Mouse (Mus musculus): ENCODE results near the gene Dlgap4. TPM values are rescaled to one million over a fixed set of nuclear protein-coding genes. Genes with fewer than 3 reads are reported as not detected.
A peak's percentile ranks its signal among the peaks of the same experiment; 100 is the strongest.

The Dlgap4 gene
- polyA plus RNA-seq, 1 experiment from 2014 or later = 119 TPM

GRCm38 (mm10) chr2:156582887-156583286 is 30.6 kb upstream of the Dlgap4 start:
- ATAC-seq (replicated peaks; ENCODE audit: insufficient number of reproducible peaks, low FRiP score, low TSS enrichment, low read depth) (no peak), DNase-seq (ENCODE audit: low spot score) (no peak)
- no peak overlapping the region for H3K4me3 ChIP-seq (ENCODE audit: low read depth, low read length)
- no peak overlapping the region for H3K4me2 ChIP-seq (ENCODE audit: low read depth, low read length)
- H3K9ac ChIP-seq (replicated peaks; ENCODE audit: low read length) = no peak overlapping the region
- H3K9me3 ChIP-seq (replicated peaks; ENCODE audit: control insufficient read depth, low read length) = no peaks in the 10 kb centered on the region
- no peaks in the 10 kb centered on the region for H3K36me3 ChIP-seq (replicated peaks; ENCODE audit: control insufficient read depth, insufficient read depth, low read depth, low read length)
- no peaks in the 10 kb centered on the region for H3K27me3 ChIP-seq (ENCODE audit: control insufficient read depth, insufficient read depth, low read length)
- no peak overlapping the region for H3K27ac ChIP-seq (replicated peaks; ENCODE audit: low read depth, low read length)
- H3K4me1 ChIP-seq (ENCODE audit: control insufficient read depth, insufficient read depth, low read length) = no peaks in the 10 kb centered on the region
- 88% methylated on average over 10 of the region's 10 CpGs for WGBS

GRCm38 (mm10) chr2:156584154-156584796 is 29.2 kb upstream of the Dlgap4 start:
- ATAC-seq (replicated peaks; ENCODE audit: insufficient number of reproducible peaks, low FRiP score, low TSS enrichment, low read depth) = no peak
- H3K4me1 ChIP-seq (ENCODE audit: control insufficient read depth, insufficient read depth, low read length) = no peaks in the 10 kb centered on the region
- WGBS = 64% methylated on average over 11 of the region's 11 CpGs

GRCm38 (mm10) chr2:156584797-156585471 is 28.6 kb upstream of the Dlgap4 start:
- WGBS = 46% methylated on average over 14 of the region's 14 CpGs
- H3K4me3 ChIP-seq (ENCODE audit: low read depth, low read length) = no peak overlapping the region
- H3K27me3 ChIP-seq (ENCODE audit: control insufficient read depth, insufficient read depth, low read length) = no peaks in the 10 kb centered on the region
- DNase-seq (ENCODE audit: low spot score) (no peak), ATAC-seq (replicated peaks; ENCODE audit: insufficient number of reproducible peaks, low FRiP score, low TSS enrichment, low read depth) (no peak)
- no peak overlapping the region for H3K9ac ChIP-seq (replicated peaks; ENCODE audit: low read length)
- H3K27ac ChIP-seq (replicated peaks; ENCODE audit: low read depth, low read length) = no peak overlapping the region
- H3K9me3 ChIP-seq (replicated peaks; ENCODE audit: control insufficient read depth, low read length) = no peaks in the 10 kb centered on the region
- no peak overlapping the region for H3K4me2 ChIP-seq (ENCODE audit: low read depth, low read length)
- no peaks in the 10 kb centered on the region for H3K4me1 ChIP-seq (ENCODE audit: control insufficient read depth, insufficient read depth, low read length)
- no peaks in the 10 kb centered on the region for H3K36me3 ChIP-seq (replicated peaks; ENCODE audit: control insufficient read depth, insufficient read depth, low read depth, low read length)

More at GRCm38 (mm10) chr2:156584154-156584796, 29.2 kb upstream of the Dlgap4 start:
- H3K4me3 ChIP-seq (ENCODE audit: low read depth, low read length) = no peak overlapping the region
- H3K27me3 ChIP-seq (ENCODE audit: control insufficient read depth, insufficient read depth, low read length) = no peaks in the 10 kb centered on the region
- no peaks in the 10 kb centered on the region for H3K9me3 ChIP-seq (replicated peaks; ENCODE audit: control insufficient read depth, low read length)
- no peak overlapping the region for H3K9ac ChIP-seq (replicated peaks; ENCODE audit: low read length)
- no peak overlapping the region for H3K27ac ChIP-seq (replicated peaks; ENCODE audit: low read depth, low read length)
- H3K36me3 ChIP-seq (replicated peaks; ENCODE audit: control insufficient read depth, insufficient read depth, low read depth, low read length) = no peaks in the 10 kb centered on the region
- H3K4me2 ChIP-seq (ENCODE audit: low read depth, low read length) = no peak overlapping the region
- DNase-seq (ENCODE audit: low spot score) = no peak

GRCm38 (mm10) chr2:156589481-156589880 is 24.0 kb upstream of the Dlgap4 start:
- Histone ChIP-seq H3K27ac (replicated peaks; ENCODE audit: low read depth, low read length) (no peak overlapping the region), H3K4me1 (ENCODE audit: control insufficient read depth, insufficient read depth, low read length) (no peaks in the 10 kb centered on the region), H3K9ac (replicated peaks; ENCODE audit: low read length) (no peak overlapping the region), H3K4me3 (ENCODE audit: low read depth, low read length) (no peak overlapping the region), H3K36me3 (replicated peaks; ENCODE audit: control insufficient read depth, insufficient read depth, low read depth, low read length) (no peaks in the 10 kb centered on the region), H3K9me3 (replicated peaks; ENCODE audit: control insufficient read depth, low read length) (no peaks in the 10 kb centered on the region), H3K4me2 (ENCODE audit: low read depth, low read length) (no peak overlapping the region), H3K27me3 (ENCODE audit: control insufficient read depth, insufficient read depth, low read length) (no peaks in the 10 kb centered on the region)
- ATAC-seq (replicated peaks; ENCODE audit: insufficient number of reproducible peaks, low FRiP score, low TSS enrichment, low read depth) (no peak), DNase-seq (ENCODE audit: low spot score) (no peak)
- WGBS = 93% methylated on average over 9 of the region's 9 CpGs

- H3K36me3 ChIP-seq (replicated peaks; ENCODE audit: control insufficient read depth, insufficient read depth, low read depth, low read length) = no peaks in the 10 kb centered on the region
- no peaks in the 10 kb centered on the region for H3K27me3 ChIP-seq (ENCODE audit: control insufficient read depth, insufficient read depth, low read length)
- H3K27ac ChIP-seq (replicated peaks; ENCODE audit: low read depth, low read length) = no peak overlapping the region
- no peak for ATAC-seq (replicated peaks; ENCODE audit: insufficient number of reproducible peaks, low FRiP score, low TSS enrichment, low read depth)
- H3K4me2 ChIP-seq (ENCODE audit: low read depth, low read length) = no peak overlapping the region
- no peaks in the 10 kb centered on the region for H3K4me1 ChIP-seq (ENCODE audit: control insufficient read depth, insufficient read depth, low read length)
- no peaks in the 10 kb centered on the region for H3K9me3 ChIP-seq (replicated peaks; ENCODE audit: control insufficient read depth, low read length)
- 36% methylated on average over 15 of the region's 15 CpGs for WGBS
- H3K9ac ChIP-seq (replicated peaks; ENCODE audit: low read length) = no peak overlapping the region
- DNase-seq (ENCODE audit: low spot score) = peak; percentile 54
- H3K4me3 ChIP-seq (ENCODE audit: low read depth, low read length) = no peak overlapping the region
Measured at GRCm38 (mm10) chr2:156594987-156595490, 18.5 kb upstream of the Dlgap4 start.

GRCm38 (mm10) chr2:156602581-156602980 is 10.9 kb upstream of the Dlgap4 start:
- no peak overlapping the region for H3K4me2 ChIP-seq (ENCODE audit: low read depth, low read length)
- H3K36me3 ChIP-seq (replicated peaks; ENCODE audit: control insufficient read depth, insufficient read depth, low read depth, low read length) = no peaks in the 10 kb centered on the region
- no peak overlapping the region for H3K27ac ChIP-seq (replicated peaks; ENCODE audit: low read depth, low read length)
- no peaks in the 10 kb centered on the region for H3K9me3 ChIP-seq (replicated peaks; ENCODE audit: control insufficient read depth, low read length)
- WGBS = 78% methylated on average over 7 of the region's 7 CpGs
- no peak overlapping the region for H3K9ac ChIP-seq (replicated peaks; ENCODE audit: low read length)
- no peak overlapping the region for H3K4me3 ChIP-seq (ENCODE audit: low read depth, low read length)
- DNase-seq (ENCODE audit: low spot score) (no peak), ATAC-seq (replicated peaks; ENCODE audit: insufficient number of reproducible peaks, low FRiP score, low TSS enrichment, low read depth) (no peak)
- H3K27me3 ChIP-seq (ENCODE audit: control insufficient read depth, insufficient read depth, low read length) = no peaks in the 10 kb centered on the region
- H3K4me1 ChIP-seq (ENCODE audit: control insufficient read depth, insufficient read depth, low read length) = no peaks in the 10 kb centered on the region

- no peaks in the 10 kb centered on the region; the same call in 1 of the 2 replicates for H3K27me3 ChIP-seq (ENCODE audit: control insufficient read depth, insufficient read depth, low read length)
- H3K4me2 ChIP-seq (ENCODE audit: low read depth, low read length) = no peak overlapping the region
- no peak overlapping the region for H3K9ac ChIP-seq (replicated peaks; ENCODE audit: low read length)
- no peak overlapping the region for H3K4me3 ChIP-seq (ENCODE audit: low read depth, low read length)
- 84% methylated on average over 9 of the region's 9 CpGs for WGBS
- DNase-seq (ENCODE audit: low spot score) = no peak
- H3K36me3 ChIP-seq (replicated peaks; ENCODE audit: control insufficient read depth, insufficient read depth, low read depth, low read length) = no peaks in the 10 kb centered on the region
- no peak overlapping the region for H3K27ac ChIP-seq (replicated peaks; ENCODE audit: low read depth, low read length)
- H3K9me3 ChIP-seq (replicated peaks; ENCODE audit: control insufficient read depth, low read length) = no peaks in the 10 kb centered on the region
- ATAC-seq (replicated peaks; ENCODE audit: insufficient number of reproducible peaks, low FRiP score, low TSS enrichment, low read depth) = no peak
- no peaks in the 10 kb centered on the region for H3K4me1 ChIP-seq (ENCODE audit: control insufficient read depth, insufficient read depth, low read length)
Measured at GRCm38 (mm10) chr2:156603671-156604070, 9.8 kb upstream of the Dlgap4 start.

- 44% methylated on average over 3 of the region's 3 CpGs for WGBS
- H3K9me3 ChIP-seq (replicated peaks; ENCODE audit: control insufficient read depth, low read length) = no peaks in the 10 kb centered on the region
- H3K27me3 ChIP-seq (ENCODE audit: control insufficient read depth, insufficient read depth, low read length) = no peaks in the 10 kb centered on the region; the same call in 1 of the 2 replicates
- no peak overlapping the region for H3K27ac ChIP-seq (replicated peaks; ENCODE audit: low read depth, low read length)
- no peaks in the 10 kb centered on the region for H3K36me3 ChIP-seq (replicated peaks; ENCODE audit: control insufficient read depth, insufficient read depth, low read depth, low read length)
- H3K4me1 ChIP-seq (ENCODE audit: control insufficient read depth, insufficient read depth, low read length) = no peaks in the 10 kb centered on the region
- no peak overlapping the region for H3K4me3 ChIP-seq (ENCODE audit: low read depth, low read length)
- ATAC-seq (replicated peaks; ENCODE audit: insufficient number of reproducible peaks, low FRiP score, low TSS enrichment, low read depth) (no peak), DNase-seq (ENCODE audit: low spot score) (no peak)
- H3K9ac ChIP-seq (replicated peaks; ENCODE audit: low read length) = no peak overlapping the region
- no peak overlapping the region for H3K4me2 ChIP-seq (ENCODE audit: low read depth, low read length)
Measured at GRCm38 (mm10) chr2:156605144-156605543, 8.4 kb upstream of the Dlgap4 start.
